Mouse (Mus musculus): Measurements from ENCODE around the gene Trhde. TPM values are rescaled to one million over a fixed set of nuclear protein-coding genes. Genes with fewer than 3 reads are reported as not detected.

The Trhde gene
- polyA plus RNA-seq, 1 experiment from 2014 or later = 4.1 TPM

GRCm38 (mm10) chr10:114796872-114797271, 5.2 kb downstream of the Trhde start:
- no peaks in the 10 kb centered on the region for H3K36me3 ChIP-seq
- H3K27ac ChIP-seq = no peak overlapping the region
- H3K4me3 ChIP-seq (replicated peaks) = no peak overlapping the region
- no peak overlapping the region for H3K4me2 ChIP-seq (replicated peaks)
- ATAC-seq = no peak
- H3K27me3 ChIP-seq = peaks cover 32% of the 10 kb centered on the region
- no peak overlapping the region for H3K9ac ChIP-seq (replicated peaks)
- H3K9me3 ChIP-seq = no peaks in the 10 kb centered on the region
- H3K4me1 ChIP-seq (replicated peaks) = peaks cover 10% of the 10 kb centered on the region
- 90% methylated on average over 5 of the region's 5 CpGs for WGBS

- ATAC-seq = no peak
- Histone ChIP-seq H3K4me2 (replicated peaks) (no peak overlapping the region), H3K27ac (no peak overlapping the region), H3K36me3 (no peaks in the 10 kb centered on the region), H3K27me3 (peaks cover 8% of the 10 kb centered on the region), H3K9me3 (no peaks in the 10 kb centered on the region), H3K9ac (replicated peaks) (no peak overlapping the region), H3K4me1 (replicated peaks) (no peaks in the 10 kb centered on the region), H3K4me3 (replicated peaks) (no peak overlapping the region)
- WGBS = 36% methylated on average over 6 of the region's 6 CpGs
Observed at GRCm38 (mm10) chr10:114794214-114794613, 7.9 kb downstream of the Trhde start.

- WGBS = 69% methylated on average over 4 of the region's 4 CpGs
- no peak overlapping the region for H3K4me3 ChIP-seq (replicated peaks)
- H3K4me1 ChIP-seq (replicated peaks) = no peaks in the 10 kb centered on the region
- H3K9ac ChIP-seq (replicated peaks) = no peak overlapping the region
- H3K4me2 ChIP-seq (replicated peaks) = no peak overlapping the region
- no peaks in the 10 kb centered on the region for H3K36me3 ChIP-seq
- H3K9me3 ChIP-seq = no peaks in the 10 kb centered on the region
- H3K27ac ChIP-seq = no peak overlapping the region
- ATAC-seq = no peak
- no peaks in the 10 kb centered on the region for H3K27me3 ChIP-seq
Observed at GRCm38 (mm10) chr10:114765914-114766313, 36.2 kb downstream of the Trhde start.

- Histone ChIP-seq H3K4me1 (replicated peaks) (no peaks in the 10 kb centered on the region), H3K4me2 (replicated peaks) (no peak overlapping the region), H3K9me3 (no peaks in the 10 kb centered on the region), H3K36me3 (no peaks in the 10 kb centered on the region), H3K27ac (no peak overlapping the region), H3K27me3 (no peaks in the 10 kb centered on the region), H3K9ac (replicated peaks) (no peak overlapping the region), H3K4me3 (replicated peaks) (no peak overlapping the region)
- no peak for ATAC-seq
- WGBS = 80% methylated on average over 7 of the region's 7 CpGs
Observed at GRCm38 (mm10) chr10:114762125-114762524, 40.0 kb downstream of the Trhde start.

GRCm38 (mm10) chr10:114759240-114759639, 42.9 kb downstream of the Trhde start:
- Histone ChIP-seq H3K9me3 (no peaks in the 10 kb centered on the region), H3K36me3 (no peaks in the 10 kb centered on the region), H3K4me2 (replicated peaks) (no peak overlapping the region), H3K9ac (replicated peaks) (no peak overlapping the region), H3K27ac (no peak overlapping the region), H3K4me1 (replicated peaks) (no peaks in the 10 kb centered on the region), H3K27me3 (no peaks in the 10 kb centered on the region), H3K4me3 (replicated peaks) (no peak overlapping the region)
- 65% methylated on average over 3 of the region's 3 CpGs for WGBS
- ATAC-seq = no peak

- Histone ChIP-seq H3K4me1 (replicated peaks) (no peaks in the 10 kb centered on the region), H3K27me3 (no peaks in the 10 kb centered on the region), H3K27ac (no peak overlapping the region), H3K4me3 (replicated peaks) (no peak overlapping the region), H3K4me2 (replicated peaks) (no peak overlapping the region), H3K36me3 (no peaks in the 10 kb centered on the region), H3K9me3 (no peaks in the 10 kb centered on the region), H3K9ac (replicated peaks) (no peak overlapping the region)
- 91% methylated on average over 9 of the region's 9 CpGs for WGBS
- no peak for ATAC-seq
Observed at GRCm38 (mm10) chr10:114758614-114759013, 43.5 kb downstream of the Trhde start.

- Histone ChIP-seq H3K36me3 (no peaks in the 10 kb centered on the region), H3K4me1 (replicated peaks) (no peaks in the 10 kb centered on the region), H3K9me3 (no peaks in the 10 kb centered on the region), H3K4me3 (replicated peaks) (no peak overlapping the region), H3K9ac (replicated peaks) (no peak overlapping the region), H3K27ac (no peak overlapping the region), H3K27me3 (no peaks in the 10 kb centered on the region), H3K4me2 (replicated peaks) (no peak overlapping the region)
- no peak for ATAC-seq
- 79% methylated on average over 15 of the region's 15 CpGs for WGBS
Observed at GRCm38 (mm10) chr10:114742755-114743705, 59.1 kb downstream of the Trhde start.

- no peak overlapping the region for H3K4me2 ChIP-seq (replicated peaks)
- WGBS = 89% methylated on average over 5 of the region's 5 CpGs
- no peak overlapping the region for H3K27ac ChIP-seq
- no peak overlapping the region for H3K9ac ChIP-seq (replicated peaks)
- H3K9me3 ChIP-seq = no peaks in the 10 kb centered on the region
- H3K27me3 ChIP-seq = no peaks in the 10 kb centered on the region
- ATAC-seq = no peak
- H3K4me3 ChIP-seq (replicated peaks) = no peak overlapping the region
- H3K36me3 ChIP-seq = no peaks in the 10 kb centered on the region
- H3K4me1 ChIP-seq (replicated peaks) = no peaks in the 10 kb centered on the region
Observed at GRCm38 (mm10) chr10:114739916-114740315, 62.2 kb downstream of the Trhde start.

- H3K4me2 ChIP-seq (replicated peaks) = no peak overlapping the region
- H3K4me1 ChIP-seq (replicated peaks) = no peaks in the 10 kb centered on the region
- no peaks in the 10 kb centered on the region for H3K36me3 ChIP-seq
- H3K27me3 ChIP-seq = no peaks in the 10 kb centered on the region
- ATAC-seq = no peak
- 96% methylated on average over 2 of the region's 2 CpGs for WGBS
- no peak overlapping the region for H3K4me3 ChIP-seq (replicated peaks)
- no peak overlapping the region for H3K9ac ChIP-seq (replicated peaks)
- no peaks in the 10 kb centered on the region for H3K9me3 ChIP-seq
- no peak overlapping the region for H3K27ac ChIP-seq
Observed at GRCm38 (mm10) chr10:114737581-114737980, 64.5 kb downstream of the Trhde start.

GRCm38 (mm10) chr10:114736377-114736776, 65.7 kb downstream of the Trhde start:
- no peak for ATAC-seq

GRCm38 (mm10) chr10:114735678-114736077, 66.4 kb downstream of the Trhde start:
- no peaks in the 10 kb centered on the region for H3K9me3 ChIP-seq
- H3K4me2 ChIP-seq (replicated peaks) = no peak overlapping the region
- H3K27me3 ChIP-seq = no peaks in the 10 kb centered on the region
- no peak overlapping the region for H3K4me3 ChIP-seq (replicated peaks)
- WGBS = 73% methylated on average over 5 of the region's 5 CpGs
- ATAC-seq = no peak
- no peaks in the 10 kb centered on the region for H3K36me3 ChIP-seq
- H3K4me1 ChIP-seq (replicated peaks) = no peaks in the 10 kb centered on the region
- no peak overlapping the region for H3K27ac ChIP-seq
- H3K9ac ChIP-seq (replicated peaks) = no peak overlapping the region

More at GRCm38 (mm10) chr10:114736377-114736776, 65.7 kb downstream of the Trhde start:
- no peak overlapping the region for H3K9ac ChIP-seq (replicated peaks)
- H3K4me2 ChIP-seq (replicated peaks) = no peak overlapping the region
- H3K27me3 ChIP-seq = no peaks in the 10 kb centered on the region
- H3K9me3 ChIP-seq = no peaks in the 10 kb centered on the region
- no peak overlapping the region for H3K4me3 ChIP-seq (replicated peaks)
- no peaks in the 10 kb centered on the region for H3K36me3 ChIP-seq
- WGBS = 88% methylated on average over 3 of the region's 3 CpGs
- H3K27ac ChIP-seq = no peak overlapping the region
- no peaks in the 10 kb centered on the region for H3K4me1 ChIP-seq (replicated peaks)

- no peak overlapping the region for H3K4me3 ChIP-seq (replicated peaks)
- no peaks in the 10 kb centered on the region for H3K27me3 ChIP-seq
- no peaks in the 10 kb centered on the region for H3K9me3 ChIP-seq
- WGBS = 91% methylated on average over 2 of the region's 2 CpGs
- no peak overlapping the region for H3K9ac ChIP-seq (replicated peaks)
- no peak overlapping the region for H3K4me2 ChIP-seq (replicated peaks)
- no peaks in the 10 kb centered on the region for H3K36me3 ChIP-seq
- H3K27ac ChIP-seq = no peak overlapping the region
- no peak for ATAC-seq
- no peaks in the 10 kb centered on the region for H3K4me1 ChIP-seq (replicated peaks)
Observed at GRCm38 (mm10) chr10:114735111-114735510, 67.0 kb downstream of the Trhde start.

Measured in midbrain, embryonic 13.5 days (tissue).